Mouse (Mus musculus): ENCODE data around the gene Adssl1. TPM values are rescaled to one million over a fixed set of nuclear protein-coding genes. Genes with fewer than 3 reads are reported as not detected.

The Adssl1 gene
- total and polyA plus RNA-seq, 3 experiments = 58.2 to 63.9 TPM; not detected in 1

GRCm38 (mm10) chr12:112596891-112597500, 22.8 kb upstream of the Adssl1 start:
- TF ChIP-seq CTCF (IDR thresholded peaks at IDR 0.05 in 2 of 3, conservative IDR thresholded peaks at IDR 0.05 in 1 of 3; ENCODE audit: control insufficient read depth in 1 of 3, insufficient read depth in 1 of 3, low read depth in 2 of 3, low read length in 3 of 3, poor library complexity in 1 of 3, severe bottlenecking in 1 of 3) (no peak), MYC (IDR thresholded peaks at IDR 0.05; ENCODE audit: low read depth, low read length) (no peak), KAT2A (conservative IDR thresholded peaks at IDR 0.05; ENCODE audit: low read depth, low read length) (no peak), MAX (IDR thresholded peaks at IDR 0.05; ENCODE audit: low read length) (no peak)
- Histone ChIP-seq H3K4me1 (ENCODE audit: control insufficient read depth in 1 of 2, insufficient read depth in 2 of 2, low read length in 2 of 2) (peaks cover 41 to 54% of the 10 kb centered on the region in 2 experiments), H3K27me3 (ENCODE audit: control insufficient read depth in 1 of 2, insufficient read depth in 2 of 2, low read length in 2 of 2) (no peaks in the 10 kb centered on the region), H3K9ac (ENCODE audit: control insufficient read depth, low read depth, low read length, poor library complexity, severe bottlenecking) (no peak overlapping the region), H3K27ac (ENCODE audit: control insufficient read depth, low read depth, low read length) (no peak overlapping the region), H3K36me3 (ENCODE audit: control insufficient read depth in 1 of 2, insufficient read depth in 2 of 2, low read length in 2 of 2) (peaks cover 6 to 44% of the 10 kb centered on the region in 2 experiments; a peak in 3 of 4 replicates), H3K9me3 (replicated peaks; ENCODE audit: insufficient read depth, low read length) (no peaks in the 10 kb centered on the region), H3K4me3 (ENCODE audit: control insufficient read depth in 1 of 2, insufficient read depth in 1 of 2, low read depth in 2 of 2, low read length in 2 of 2) (no peak overlapping the region), H3K79me2 (ENCODE audit: control insufficient read depth, insufficient read depth, low read length, poor library complexity) (peaks cover 19% of the 10 kb centered on the region)
- DNase-seq (ENCODE audit: low read depth, low spot score) = no peak

- Histone ChIP-seq H3K27me3 (ENCODE audit: control insufficient read depth in 1 of 2, insufficient read depth in 2 of 2, low read length in 2 of 2) (no peaks in the 10 kb centered on the region), H3K4me1 (ENCODE audit: control insufficient read depth in 1 of 2, insufficient read depth in 2 of 2, low read length in 2 of 2) (peaks cover 41 to 54% of the 10 kb centered on the region in 2 experiments), H3K79me2 (ENCODE audit: control insufficient read depth, insufficient read depth, low read length, poor library complexity) (peaks cover 15% of the 10 kb centered on the region), H3K4me3 (ENCODE audit: control insufficient read depth in 1 of 2, insufficient read depth in 1 of 2, low read depth in 2 of 2, low read length in 2 of 2) (no peak overlapping the region), H3K9me3 (replicated peaks; ENCODE audit: insufficient read depth, low read length) (no peaks in the 10 kb centered on the region), H3K9ac (ENCODE audit: control insufficient read depth, low read depth, low read length, poor library complexity, severe bottlenecking) (no peak overlapping the region), H3K36me3 (ENCODE audit: control insufficient read depth in 1 of 2, insufficient read depth in 2 of 2, low read length in 2 of 2) (peaks cover 6 to 44% of the 10 kb centered on the region in 2 experiments; a peak in 3 of 4 replicates), H3K27ac (ENCODE audit: control insufficient read depth, low read depth, low read length) (no peak overlapping the region)
- TF ChIP-seq RAD21 (IDR thresholded peaks at IDR 0.05; ENCODE audit: low read depth, low read length) (no peak), MYC (IDR thresholded peaks at IDR 0.05; ENCODE audit: low read depth, low read length) (no peak), MAZ (IDR thresholded peaks at IDR 0.05; ENCODE audit: low read depth, low read length) (no peak), RCOR1 (IDR thresholded peaks at IDR 0.05; ENCODE audit: low read depth, low read length) (no peak), HCFC1 (IDR thresholded peaks at IDR 0.05; ENCODE audit: low read depth, low read length) (no peak), EP300 (IDR thresholded peaks at IDR 0.05; ENCODE audit: low read depth in 1 of 2, low read length in 2 of 2) (no peak), MAX (IDR thresholded peaks at IDR 0.05; ENCODE audit: low read length) (no peak), ETS1 (IDR thresholded peaks at IDR 0.05; ENCODE audit: low read depth, low read length) (no peak), ZMIZ1 (IDR thresholded peaks at IDR 0.05; ENCODE audit: low read depth, low read length) (no peak), SIN3A (IDR thresholded peaks at IDR 0.05; ENCODE audit: low read length) (no peak), NELFE (IDR thresholded peaks at IDR 0.05; ENCODE audit: low read depth, low read length) (no peak), POLR2A (IDR thresholded peaks at IDR 0.05; ENCODE audit: control insufficient read depth in 1 of 2, insufficient read depth in 1 of 2, low read depth in 1 of 2, low read length in 2 of 2, poor library complexity in 1 of 2) (no peak)
- DNase-seq (ENCODE audit: low read depth, low spot score) = no peak
Measured at GRCm38 (mm10) chr12:112597618-112598017, 22.2 kb upstream of the Adssl1 start.

- no peaks in the 10 kb centered on the region for H3K27me3 ChIP-seq (ENCODE audit: control insufficient read depth in 1 of 2, insufficient read depth in 2 of 2, low read length in 2 of 2)
- H3K9ac ChIP-seq (ENCODE audit: control insufficient read depth, low read depth, low read length, poor library complexity, severe bottlenecking) = peak overlapping the region; percentile 21
- H3K27ac ChIP-seq (ENCODE audit: control insufficient read depth, low read depth, low read length) = peak overlapping the region; percentile 67
- H3K4me3 ChIP-seq (ENCODE audit: control insufficient read depth in 1 of 2, insufficient read depth in 1 of 2, low read depth in 2 of 2, low read length in 2 of 2) = no peak overlapping the region; a peak in 1 of 4 replicates
- peak; percentile 99 for DNase-seq (ENCODE audit: low read depth, low spot score)
- peaks cover 35 to 43% of the 10 kb centered on the region in 2 experiments for H3K4me1 ChIP-seq (ENCODE audit: control insufficient read depth in 1 of 2, insufficient read depth in 2 of 2, low read length in 2 of 2)
- H3K79me2 ChIP-seq (ENCODE audit: control insufficient read depth, insufficient read depth, low read length, poor library complexity) = peaks cover 15% of the 10 kb centered on the region
- H3K9me3 ChIP-seq (replicated peaks; ENCODE audit: insufficient read depth, low read length) = no peaks in the 10 kb centered on the region
- peaks cover 6 to 38% of the 10 kb centered on the region in 2 experiments; a peak in 3 of 4 replicates for H3K36me3 ChIP-seq (ENCODE audit: control insufficient read depth in 1 of 2, insufficient read depth in 2 of 2, low read length in 2 of 2)
- TF ChIP-seq ZC3H11A (IDR thresholded peaks at IDR 0.05; ENCODE audit: low read depth, low read length) = no peak; the same call in 1 of the 2 replicates
- TF ChIP-seq KAT2A (conservative IDR thresholded peaks at IDR 0.05; ENCODE audit: low read depth, low read length) = no peak; the same call in 1 of the 2 replicates
- TF ChIP-seq MXI1 (IDR thresholded peaks at IDR 0.05; ENCODE audit: low read depth, low read length) = peak; percentile 85
- TF ChIP-seq CHD2 (IDR thresholded peaks at IDR 0.05; ENCODE audit: low read length) = peak; percentile 89
- TF ChIP-seq MAZ (IDR thresholded peaks at IDR 0.05; ENCODE audit: low read depth, low read length) = peak; percentile 100
- peak; percentile 98 for TF ChIP-seq ETS1 (IDR thresholded peaks at IDR 0.05; ENCODE audit: low read depth, low read length)
- peak; percentile 100 for TF ChIP-seq GABPA (IDR thresholded peaks at IDR 0.05; ENCODE audit: low read depth, low read length)
- TF ChIP-seq SIN3A (IDR thresholded peaks at IDR 0.05; ENCODE audit: low read length) = peak; percentile 96
- TF ChIP-seq POLR2AphosphoS2 (IDR thresholded peaks at IDR 0.05; ENCODE audit: low read length) = no peak; the same call in none of the 2 replicates
- TF ChIP-seq RAD21 (IDR thresholded peaks at IDR 0.05; ENCODE audit: low read depth, low read length) = no peak
- TF ChIP-seq EP300 (IDR thresholded peaks at IDR 0.05; ENCODE audit: low read depth in 1 of 2, low read length in 2 of 2) = peak; percentile 99 to 100
- peak; percentile 72 for TF ChIP-seq MAX (IDR thresholded peaks at IDR 0.05; ENCODE audit: low read length)
- TF ChIP-seq HCFC1 (IDR thresholded peaks at IDR 0.05; ENCODE audit: low read depth, low read length) = peak; percentile 71
- no peak for TF ChIP-seq USF2 (IDR thresholded peaks at IDR 0.05; ENCODE audit: borderline replicate concordance in 1 of 2, insufficient read depth in 1 of 2, low read depth in 1 of 2, low read length in 2 of 2)
- peak; percentile 85 for TF ChIP-seq ZNF384 (IDR thresholded peaks at IDR 0.05; ENCODE audit: low read depth, low read length)
- no peak for TF ChIP-seq CTCF (IDR thresholded peaks at IDR 0.05 in 2 of 3, conservative IDR thresholded peaks at IDR 0.05 in 1 of 3; ENCODE audit: control insufficient read depth in 1 of 3, insufficient read depth in 1 of 3, low read depth in 2 of 3, low read length in 3 of 3, poor library complexity in 1 of 3, severe bottlenecking in 1 of 3)
- TF ChIP-seq NELFE (IDR thresholded peaks at IDR 0.05; ENCODE audit: low read depth, low read length) = peak; percentile 63; the same call in 1 of the 2 replicates
- TF ChIP-seq GATA1 (IDR thresholded peaks at IDR 0.05; ENCODE audit: low read depth, low read length) = peak; percentile 99
Measured at GRCm38 (mm10) chr12:112599198-112599597, 20.6 kb upstream of the Adssl1 start.
